Mouse (Mus musculus) kidney, adult 2 months (tissue): ENCODE measurements around the gene Fbxo41.

Experiments used
- CTCF ChIP-seq: fragments of 200-500 bp; conservative IDR thresholded peaks from 2 replicates; pipeline ENCODE4 v1.5.1; 2011; ENCODE audit warnings: low read depth, mild to moderate bottlenecking, control low read depth, low read length, moderate library complexity, mixed read lengths; ENCODE audit not compliant: insufficient read depth, insufficient read length
- POLR2A ChIP-seq: fragments of 200-500 bp; IDR thresholded peaks from one replicate; pipeline ENCODE4 v1.6.1; 2011; ENCODE audit warnings: low read depth, low read length, control low read depth

GRCm38 (mm10) chr6:85511286-85512055 lies 8.7 kb upstream of the Fbxo41 start:
- TF ChIP-seq POLR2A = no peak
- no peak for TF ChIP-seq CTCF
